Mouse (Mus musculus) hindbrain, embryonic 15.5 days (tissue): Measurements from ENCODE around the gene Rhoa. TPM values are rescaled to one million over a fixed set of nuclear protein-coding genes. Genes with fewer than 3 reads are reported as not detected.
A peak's percentile ranks its signal among the peaks of the same experiment; 100 is the strongest.

Source experiments
- ATAC-seq: fragments of 200-750 bp; cut with Nextera tagmentation; 2 replicates; pipeline ENCODE4 v1.8.0; 2017; ENCODE audit warnings: low read depth, moderate number of reproducible peaks, moderate TSS enrichment; ENCODE audit not compliant: low FRiP score
- H3K27ac ChIP-seq: fragments of 300-500 bp; sonication (generic); replicated peaks from 2 replicates; pipeline ENCODE4 v1.5.1; 2015; ENCODE audit warnings: mild to moderate bottlenecking, inconsistent platforms
- H3K27me3 ChIP-seq: fragments of 300-500 bp; sonication (generic); 2 replicates; pipeline ENCODE4 v1.6.1; 2015; ENCODE audit warnings: control low read depth, inconsistent platforms
- H3K36me3 ChIP-seq: fragments of 300-500 bp; sonication (generic); 2 replicates; pipeline ENCODE4 v1.6.1; 2015; ENCODE audit warnings: control low read depth, inconsistent platforms
- H3K4me1 ChIP-seq: fragments of 300-500 bp; sonication (generic); replicated peaks from 2 replicates; pipeline ENCODE4 v1.6.1; 2015; ENCODE audit warnings: control low read depth, inconsistent platforms
- H3K4me2 ChIP-seq: fragments of 300-500 bp; sonication (generic); 2 replicates; pipeline ENCODE4 v1.6.1; 2015; ENCODE audit warnings: moderate library complexity, mild to moderate bottlenecking, inconsistent platforms
- H3K4me3 ChIP-seq: fragments of 300-500 bp; sonication (generic); 2 replicates; pipeline ENCODE4 v1.5.1; 2015; ENCODE audit warnings: mild to moderate bottlenecking, inconsistent platforms
- H3K9ac ChIP-seq: fragments of 300-500 bp; sonication (generic); 2 replicates; pipeline ENCODE4 v1.6.1; 2015; ENCODE audit warnings: inconsistent platforms
- H3K9me3 ChIP-seq: fragments of 300-500 bp; sonication (generic); 2 replicates; pipeline ENCODE4 v1.6.1; 2016; ENCODE audit warnings: control low read depth, inconsistent platforms
- WGBS: fragments of 180-500 bp; shearing (Covaris S2); methylation state at CpG from one replicate; pipeline ENCODE4 v1.1.7; 2015; 5-methylcytosine and 5-hydroxymethylcytosine counted together
- polyA plus RNA-seq: library from polyadenylated mRNA; unstranded; fragments of >200 nt; fragmentation: Nextera tagmentation; extraction: Ambion mirVana; gene quantifications from 2 replicates; pipeline ENCODE4 v1.2.1, GENCODE M21; 2015

Rhoa gene
- polyA plus RNA-seq, 1 experiment from 2014 or later, result 275 TPM

DNA sequence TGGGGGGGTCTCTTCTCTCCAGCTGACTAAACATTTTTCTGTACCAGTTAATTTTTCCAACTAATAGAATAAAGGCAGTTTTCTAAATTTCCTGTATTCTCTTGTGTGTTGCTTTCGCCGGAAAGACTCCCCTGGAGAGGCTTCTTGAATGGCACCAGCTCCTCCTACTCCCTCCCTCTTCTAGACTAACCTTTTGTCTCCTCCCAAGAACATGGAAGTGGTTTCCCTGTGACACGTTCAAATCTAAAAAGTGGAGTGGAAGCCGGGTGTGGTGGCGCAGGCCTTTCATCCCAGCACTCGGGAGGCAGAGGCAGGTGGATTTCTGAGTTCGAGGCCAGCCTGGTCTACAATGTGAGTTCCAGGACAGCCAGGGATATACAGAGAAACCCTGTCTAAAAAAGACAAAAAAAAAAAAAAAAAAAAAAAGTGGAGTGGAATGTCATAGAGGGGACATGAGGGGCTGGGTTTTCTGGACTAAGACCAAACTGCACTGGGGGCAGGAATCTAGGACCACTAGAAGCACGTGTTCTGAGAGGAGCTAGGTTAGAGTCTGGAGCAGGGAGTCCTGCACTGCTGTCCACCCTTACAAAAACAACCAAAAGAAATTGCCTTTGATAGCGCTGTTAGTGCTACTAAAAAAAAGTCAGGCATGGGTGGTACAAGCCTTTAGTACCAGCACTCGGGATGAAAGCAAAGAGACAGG lies 32.1 kb downstream of the Rhoa start:
- Histone ChIP-seq H3K4me3 (no peak overlapping the region), H3K9ac (no peak overlapping the region)
- WGBS, result 69% methylated on average over 10 of the region's 10 CpGs

DNA sequence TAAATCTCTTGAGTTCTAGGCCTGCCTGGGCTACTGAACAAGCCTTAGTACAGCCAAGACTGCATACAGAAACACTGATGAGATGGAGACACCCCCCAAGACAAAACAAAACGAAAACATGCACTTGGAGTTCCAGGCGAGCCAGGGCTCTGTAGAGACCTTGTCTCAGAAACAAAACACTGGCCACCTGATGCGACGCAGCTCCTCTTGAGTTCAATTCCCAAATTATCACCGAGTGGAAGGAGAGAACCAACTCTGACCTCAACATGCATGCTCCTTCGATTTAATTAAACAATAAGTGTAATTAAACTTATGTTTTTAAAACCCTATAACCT lies 32.6 kb downstream of the Rhoa start:
- peaks cover 29% of the 10 kb centered on the region for H3K36me3 ChIP-seq
- peaks cover 21% of the 10 kb centered on the region for H3K4me1 ChIP-seq
- H3K4me3 ChIP-seq, result peak overlapping the region; percentile 73
- peak overlapping the region; percentile 83; the same call in 1 of the 2 replicates for H3K9ac ChIP-seq
- peak overlapping the region; percentile 93 for H3K27ac ChIP-seq
- H3K9me3 ChIP-seq, result no peaks in the 10 kb centered on the region
- H3K4me2 ChIP-seq, result peak overlapping the region; percentile 76
- no peak for ATAC-seq
- WGBS, result 19% methylated on average over 6 of the region's 6 CpGs
- no peaks in the 10 kb centered on the region for H3K27me3 ChIP-seq

More for the DNA sequence above, 32.1 kb downstream of the Rhoa start:
- H3K27ac ChIP-seq, result peak overlapping the region; percentile 93
- H3K4me1 ChIP-seq, result peaks cover 21% of the 10 kb centered on the region
- H3K36me3 ChIP-seq, result peaks cover 32% of the 10 kb centered on the region
- ATAC-seq, result no peak
- no peak overlapping the region for H3K4me2 ChIP-seq
- H3K27me3 ChIP-seq, result no peaks in the 10 kb centered on the region
- H3K9me3 ChIP-seq, result no peaks in the 10 kb centered on the region

DNA sequence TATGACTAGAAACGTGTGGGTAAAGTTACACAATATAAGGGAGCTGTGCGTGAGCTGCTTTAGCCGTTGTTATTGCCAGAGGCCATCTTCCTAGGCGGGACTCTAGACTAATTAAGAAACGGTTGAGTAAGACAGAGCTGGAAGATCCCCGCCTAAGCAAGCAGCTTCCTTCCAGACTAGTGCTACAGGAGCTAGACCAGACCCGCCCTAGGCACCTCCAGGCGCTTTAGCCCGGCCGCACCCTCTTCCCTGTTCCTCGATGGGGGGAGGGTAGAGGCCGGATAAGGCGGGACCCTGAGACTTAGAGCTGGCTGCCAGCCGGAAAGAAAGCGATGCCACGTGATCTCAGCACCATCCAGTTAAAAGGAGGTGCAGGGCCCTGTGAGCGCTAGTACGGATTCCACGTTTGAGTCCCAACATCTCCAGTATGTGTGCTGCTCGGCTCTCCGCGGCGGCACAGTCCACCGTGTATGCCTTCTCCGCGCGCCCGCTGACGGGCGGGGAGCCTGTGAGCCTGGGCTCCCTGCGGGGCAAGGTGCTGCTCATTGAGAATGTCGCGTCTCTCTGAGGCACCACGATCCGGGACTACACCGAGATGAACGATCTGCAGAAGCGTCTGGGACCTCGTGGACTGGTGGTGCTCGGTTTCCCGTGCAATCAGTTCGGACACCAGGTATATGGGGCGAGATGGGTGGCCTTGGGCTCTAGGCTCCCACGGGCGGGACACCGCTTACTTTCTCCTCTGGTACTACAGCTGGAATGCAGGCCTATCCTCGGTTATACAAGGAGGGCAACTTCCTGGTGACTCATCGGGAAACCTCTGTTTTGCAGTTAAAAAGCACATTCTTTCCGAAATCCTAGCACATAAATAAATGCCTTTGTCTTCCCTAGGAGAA lies 33.2 kb downstream of the Rhoa start, which contains the start of gene Gpx1:
TSS of gene Gpx1 (plus strand) at position 18 of the 896 bp plus-strand sequence.
- Histone ChIP-seq H3K9ac (peak within 1 kb of the TSS; percentile 83), H3K27me3 (no peaks in the 10 kb centered on the region), H3K27ac (peak within 1 kb of the TSS; percentile 93), H3K4me3 (peak within 1 kb of the TSS; percentile 73), H3K36me3 (peaks cover 23% of the 10 kb centered on the region), H3K4me1 (peaks cover 21% of the 10 kb centered on the region), H3K9me3 (no peaks in the 10 kb centered on the region), H3K4me2 (peak within 1 kb of the TSS; percentile 76)
- under 1% methylated on average over 49 of the region's 49 CpGs for WGBS
- ATAC-seq, result peak; percentile 98

DNA sequence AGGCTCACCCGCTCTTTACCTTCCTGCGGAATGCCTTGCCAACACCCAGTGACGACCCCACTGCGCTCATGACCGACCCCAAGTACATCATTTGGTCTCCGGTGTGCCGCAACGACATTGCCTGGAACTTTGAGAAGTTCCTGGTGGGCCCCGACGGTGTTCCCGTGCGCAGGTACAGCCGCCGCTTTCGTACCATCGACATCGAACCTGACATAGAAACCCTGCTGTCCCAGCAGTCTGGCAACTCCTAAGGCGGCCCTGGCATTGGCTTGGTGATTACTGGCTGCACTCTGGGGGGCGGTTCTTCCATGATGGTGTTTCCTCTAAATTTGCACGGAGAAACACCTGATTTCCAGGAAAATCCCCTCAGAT lies 33.9 kb downstream of the Rhoa start:
- 15% methylated on average over 20 of the region's 20 CpGs for WGBS

DNA sequence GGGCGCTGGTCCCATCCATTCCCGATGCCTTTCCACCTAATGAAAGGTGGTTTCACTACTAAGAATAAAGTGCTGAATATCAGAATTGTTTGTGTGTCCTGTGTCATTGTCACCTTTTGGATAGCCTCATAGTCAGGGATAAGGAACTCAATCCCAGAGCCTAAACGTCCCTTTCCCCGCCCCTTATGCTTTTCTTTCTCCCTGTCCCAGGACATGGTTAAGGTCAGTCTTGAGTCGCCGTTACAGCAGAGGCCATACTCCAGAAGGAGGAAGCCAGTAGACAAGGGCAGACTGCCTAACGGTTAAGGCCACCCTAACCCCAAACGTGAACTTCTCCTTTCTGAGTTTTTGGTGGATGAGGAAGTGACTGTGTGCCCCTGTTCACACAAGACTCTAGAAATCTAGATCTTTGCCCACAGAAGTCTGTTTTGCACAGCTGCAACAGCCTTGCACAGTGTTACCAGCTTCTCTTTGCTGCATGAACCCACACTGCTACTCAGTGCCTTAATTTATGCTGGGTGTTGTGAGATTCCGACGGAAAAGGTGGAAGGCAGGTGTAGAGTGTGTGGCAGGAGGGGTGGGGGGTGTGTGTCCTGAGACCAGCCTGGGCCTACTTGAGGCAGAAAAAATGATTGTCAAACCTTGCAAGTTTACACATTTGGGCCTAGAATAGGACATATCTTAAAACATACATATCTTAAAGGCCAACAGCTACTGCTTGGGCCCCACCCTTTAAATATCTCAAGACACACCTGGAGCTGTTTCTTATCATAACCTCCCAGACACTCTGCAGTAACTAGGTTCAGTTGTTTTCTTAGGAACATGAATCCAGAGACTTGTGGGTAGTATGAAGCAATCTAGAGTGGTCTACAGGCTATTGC lies 34.6 kb downstream of the Rhoa start:
- Histone ChIP-seq H3K9me3 (no peaks in the 10 kb centered on the region), H3K36me3 (peaks cover 9% of the 10 kb centered on the region), H3K4me1 (peaks cover 21% of the 10 kb centered on the region), H3K4me3 (peak overlapping the region; percentile 73), H3K9ac (peak overlapping the region; percentile 83), H3K27ac (no peak overlapping the region), H3K27me3 (no peaks in the 10 kb centered on the region), H3K4me2 (peak overlapping the region; percentile 76)
- no peak for ATAC-seq
- WGBS, result 70% methylated on average over 10 of the region's 10 CpGs

More for the DNA sequence above, 33.9 kb downstream of the Rhoa start:
- peak overlapping the region; percentile 93 for H3K27ac ChIP-seq
- H3K9me3 ChIP-seq, result no peaks in the 10 kb centered on the region
- peaks cover 21% of the 10 kb centered on the region for H3K4me1 ChIP-seq
- peak overlapping the region; percentile 76 for H3K4me2 ChIP-seq
- no peak for ATAC-seq
- H3K27me3 ChIP-seq, result no peaks in the 10 kb centered on the region
- H3K4me3 ChIP-seq, result peak overlapping the region; percentile 73
- peaks cover 16% of the 10 kb centered on the region for H3K36me3 ChIP-seq
- H3K9ac ChIP-seq, result peak overlapping the region; percentile 83

DNA sequence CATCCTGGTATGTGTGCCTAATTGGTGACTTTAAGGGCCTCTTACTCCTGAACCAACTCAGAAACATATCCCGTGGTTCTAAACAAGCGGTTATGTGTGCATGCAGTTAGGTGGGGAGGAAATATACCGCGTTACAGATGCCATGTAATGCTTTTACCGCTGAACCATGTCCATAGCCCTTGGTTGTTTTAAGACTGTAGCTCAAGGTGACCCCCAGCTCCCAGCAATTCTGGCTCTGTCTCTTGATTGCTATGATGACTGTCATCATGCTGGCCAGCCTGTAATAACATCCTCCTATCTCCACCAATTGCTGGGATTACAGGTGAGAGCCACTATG lies 35.2 kb downstream of the Rhoa start:
- Histone ChIP-seq H3K4me3 (no peak overlapping the region), H3K9me3 (no peaks in the 10 kb centered on the region), H3K36me3 (0 out of 2 replicates have a peak, but pooled peaks cover 6% of the 10 kb centered on the region)

DNA sequence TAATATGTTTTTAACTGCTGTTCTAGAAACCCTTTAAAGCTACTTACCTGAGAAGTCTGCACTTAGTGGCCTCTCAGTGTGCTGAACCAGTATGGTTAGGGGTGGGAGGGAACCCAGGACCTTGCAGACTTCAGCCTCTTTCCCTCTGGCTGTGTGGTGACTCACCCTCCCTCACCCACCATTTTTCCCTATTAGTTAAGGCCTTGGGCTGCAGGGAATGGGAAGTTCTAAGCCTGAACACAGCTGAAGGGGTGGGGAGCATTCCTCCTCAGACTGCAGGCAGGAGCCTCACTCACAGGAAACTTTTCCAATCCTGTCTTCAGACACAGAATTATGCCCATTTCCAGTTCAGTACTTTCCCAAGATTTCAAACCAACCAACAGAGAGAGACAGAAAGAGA lies 35.9 kb downstream of the Rhoa start:
- peaks cover 28% of the 10 kb centered on the region for H3K4me1 ChIP-seq
- no peak for ATAC-seq
- H3K27me3 ChIP-seq, result no peaks in the 10 kb centered on the region
- no peak overlapping the region for H3K9ac ChIP-seq
- no peaks in the 10 kb centered on the region for H3K9me3 ChIP-seq
- no peak overlapping the region for H3K27ac ChIP-seq
- no peak overlapping the region for H3K4me3 ChIP-seq
- 0 out of 2 replicates have a peak, but pooled peaks cover 4% of the 10 kb centered on the region for H3K36me3 ChIP-seq
- H3K4me2 ChIP-seq, result no peak overlapping the region

More for the DNA sequence above, 35.2 kb downstream of the Rhoa start:
- H3K9ac ChIP-seq, result no peak overlapping the region
- 91% methylated on average over 5 of the region's 5 CpGs for WGBS
- H3K27ac ChIP-seq, result no peak overlapping the region
- H3K27me3 ChIP-seq, result no peaks in the 10 kb centered on the region
- 0 out of 2 replicates have a peak overlapping the region, but pooled peaks have one; percentile 76 for H3K4me2 ChIP-seq
- peaks cover 24% of the 10 kb centered on the region for H3K4me1 ChIP-seq
- ATAC-seq, result no peak

DNA sequence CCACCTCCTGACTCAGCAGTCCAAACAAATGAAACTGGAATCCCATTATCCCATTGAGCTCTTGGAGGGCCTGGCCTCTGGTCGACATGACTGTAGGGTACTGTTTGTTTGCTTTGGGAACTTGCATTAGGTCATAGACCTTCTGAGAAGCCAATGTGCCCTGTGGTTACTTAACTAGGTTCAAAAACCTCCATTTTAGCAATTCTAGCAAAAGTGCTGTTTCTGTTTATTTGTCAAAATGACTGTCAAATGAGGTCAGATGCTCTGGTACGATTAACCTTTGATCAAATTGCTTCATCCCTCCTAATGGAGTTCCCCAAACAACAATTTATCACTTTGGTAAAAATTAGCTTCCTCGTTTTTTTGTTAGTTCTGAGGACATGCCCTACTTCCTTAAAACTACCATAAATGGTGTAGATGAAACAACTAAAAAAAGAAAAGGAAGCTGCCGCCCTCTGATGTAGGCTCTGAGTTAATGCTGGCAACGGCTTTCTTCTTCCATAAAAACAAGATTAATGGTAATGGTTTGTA lies 36.4 kb downstream of the Rhoa start:
- H3K4me3 ChIP-seq, result no peak overlapping the region
- no peak overlapping the region for H3K4me2 ChIP-seq
- H3K4me1 ChIP-seq, result peaks cover 32% of the 10 kb centered on the region
- H3K36me3 ChIP-seq, result 0 out of 2 replicates have a peak, but pooled peaks cover 4% of the 10 kb centered on the region
- H3K9ac ChIP-seq, result no peak overlapping the region
- no peak overlapping the region for H3K27ac ChIP-seq
- no peaks in the 10 kb centered on the region for H3K9me3 ChIP-seq
- WGBS, result 54% methylated on average over 5 of the region's 5 CpGs
- ATAC-seq, result no peak
- H3K27me3 ChIP-seq, result no peaks in the 10 kb centered on the region

DNA sequence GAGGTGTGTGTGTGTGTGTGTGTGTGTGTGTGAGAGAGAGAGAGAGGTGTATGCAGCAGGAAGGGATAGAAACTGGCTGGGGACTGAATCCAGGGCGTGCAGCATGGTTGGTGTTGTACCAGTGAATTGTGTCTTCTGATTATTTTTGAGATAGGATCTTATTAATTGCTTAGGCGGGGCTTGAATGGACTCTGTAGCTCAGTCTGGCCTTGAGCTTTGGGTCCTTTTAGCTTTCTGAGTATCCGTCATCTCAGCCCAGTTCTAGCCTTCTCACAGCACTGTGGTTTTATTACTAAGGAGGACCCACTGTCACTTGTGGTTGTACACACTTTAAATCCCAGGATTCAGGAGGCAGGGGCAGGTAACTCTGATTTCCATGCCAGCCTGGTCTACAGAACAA lies 37.4 kb downstream of the Rhoa start:
- WGBS, result 82% methylated on average over 3 of the region's 3 CpGs

DNA sequence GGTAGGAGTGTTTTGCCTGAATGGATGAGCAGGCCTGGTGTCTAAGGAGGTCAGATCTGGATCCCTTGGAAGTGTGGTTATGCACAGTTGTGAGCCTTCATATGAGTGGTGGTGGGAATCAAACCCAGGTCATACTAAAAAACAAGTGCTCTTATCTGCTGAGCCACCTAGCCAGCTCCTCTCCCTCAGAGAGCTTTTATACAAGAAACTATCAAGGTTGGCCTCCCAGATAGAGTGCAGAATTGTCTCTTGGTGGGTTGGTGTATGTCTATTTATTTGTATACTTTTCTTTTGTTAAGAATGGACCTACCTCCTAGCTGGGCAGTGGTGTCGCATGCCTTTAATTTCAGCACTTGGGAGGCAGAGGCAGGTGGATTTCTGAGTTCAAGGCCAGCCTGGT lies 37.9 kb downstream of the Rhoa start:
- no peak overlapping the region for H3K9ac ChIP-seq
- no peak for ATAC-seq
- H3K27ac ChIP-seq, result no peak overlapping the region
- WGBS, result 87% methylated on average over 1 of the region's 1 CpGs
- H3K36me3 ChIP-seq, result no peaks in the 10 kb centered on the region
- no peaks in the 10 kb centered on the region for H3K9me3 ChIP-seq
- H3K4me2 ChIP-seq, result no peak overlapping the region
- no peaks in the 10 kb centered on the region for H3K27me3 ChIP-seq
- peaks cover 31% of the 10 kb centered on the region for H3K4me1 ChIP-seq
- no peak overlapping the region for H3K4me3 ChIP-seq

More for the DNA sequence above, 37.4 kb downstream of the Rhoa start:
- Histone ChIP-seq H3K27me3 (no peaks in the 10 kb centered on the region), H3K4me2 (no peak overlapping the region), H3K9ac (no peak overlapping the region), H3K4me1 (peaks cover 31% of the 10 kb centered on the region), H3K27ac (no peak overlapping the region), H3K36me3 (no peaks in the 10 kb centered on the region), H3K4me3 (no peak overlapping the region), H3K9me3 (no peaks in the 10 kb centered on the region)
- no peak for ATAC-seq

DNA sequence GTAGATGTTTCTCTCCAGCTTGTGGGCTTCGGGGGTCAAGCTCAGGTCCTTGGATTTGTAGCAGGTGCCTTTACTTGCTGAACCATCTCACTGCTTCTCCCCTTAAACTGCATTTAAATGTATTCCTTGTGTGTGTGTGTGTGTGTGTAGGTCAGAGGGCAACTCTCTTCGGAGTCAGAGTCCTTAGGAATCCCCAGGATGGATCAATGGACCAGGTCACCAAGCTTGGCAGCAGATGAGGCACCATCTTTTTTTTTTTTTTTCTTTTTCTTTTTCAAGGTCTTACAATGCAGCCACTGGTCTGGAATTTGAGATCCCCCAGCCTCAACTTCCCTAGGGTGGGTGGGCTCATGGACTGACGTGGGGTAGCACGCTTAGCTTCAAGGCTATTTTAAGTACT lies 38.5 kb downstream of the Rhoa start:
- no peak for ATAC-seq

More for the DNA sequence above, 38.5 kb downstream of the Rhoa start:
- no peaks in the 10 kb centered on the region for H3K27me3 ChIP-seq
- H3K36me3 ChIP-seq, result no peaks in the 10 kb centered on the region
- no peak overlapping the region for H3K9ac ChIP-seq
- 86% methylated on average over 4 of the region's 4 CpGs for WGBS
- H3K4me1 ChIP-seq, result peaks cover 36% of the 10 kb centered on the region
- H3K4me2 ChIP-seq, result no peak overlapping the region
- H3K9me3 ChIP-seq, result no peaks in the 10 kb centered on the region
- H3K27ac ChIP-seq, result no peak overlapping the region
- no peak overlapping the region for H3K4me3 ChIP-seq
